Mouse (Mus musculus): ENCODE results near the gene Lzts3. TPM values are rescaled to one million over a fixed set of nuclear protein-coding genes. Genes with fewer than 3 reads are reported as not detected.

The Lzts3 gene
- polyA plus RNA-seq, 1 experiment from 2014 or later = 3.4 TPM

Other genes starting within 250 kb of the Lzts3 start
- gene Cpxm1, start 245.2 kb downstream of the Lzts3 start, polyA plus RNA-seq (2014; fragmentation: Nextera tagmentation; extraction: Ambion mirVana) = 13.0 and 15.3 TPM in 2 replicates
- gene Gm28372, start 237.6 kb downstream of the Lzts3 start, polyA plus RNA-seq (2014; fragmentation: Nextera tagmentation; extraction: Ambion mirVana) = 0.15 TPM in 1 of 2 replicates, not detected in the other
- not detected in 2 replicates for gene 1700020A23Rik, start 237.5 kb downstream of the Lzts3 start, polyA plus RNA-seq (2014; fragmentation: Nextera tagmentation; extraction: Ambion mirVana)
- gene Tmem239, start 236.3 kb downstream of the Lzts3 start, polyA plus RNA-seq (2014; fragmentation: Nextera tagmentation; extraction: Ambion mirVana) = not detected in 2 replicates
- 88.2 and 88.6 TPM in 2 replicates for gene Vps16, start 218.5 kb downstream of the Lzts3 start, polyA plus RNA-seq (2014; fragmentation: Nextera tagmentation; extraction: Ambion mirVana)
- 10.1 and 15.1 TPM in 2 replicates for gene Pced1a, start 218.1 kb downstream of the Lzts3 start, polyA plus RNA-seq (2014; fragmentation: Nextera tagmentation; extraction: Ambion mirVana)
- gene Ptpra, start 192.5 kb downstream of the Lzts3 start, polyA plus RNA-seq (2014; fragmentation: Nextera tagmentation; extraction: Ambion mirVana) = 119 and 156 TPM in 2 replicates
- gene Mrps26, start 79.1 kb downstream of the Lzts3 start, polyA plus RNA-seq (2014; fragmentation: Nextera tagmentation; extraction: Ambion mirVana) = 98.4 and 112 TPM in 2 replicates
- gene Oxt, start 66.6 kb downstream of the Lzts3 start, polyA plus RNA-seq (2014; fragmentation: Nextera tagmentation; extraction: Ambion mirVana) = 0.59 TPM in 1 of 2 replicates, not detected in the other
- gene Avp, start 60.2 kb downstream of the Lzts3 start, polyA plus RNA-seq (2014; fragmentation: Nextera tagmentation; extraction: Ambion mirVana) = 0.70 TPM in 1 of 2 replicates, not detected in the other
- 7.4 and 13.8 TPM in 2 replicates for gene Fastkd5, start 12.8 kb downstream of the Lzts3 start, polyA plus RNA-seq (2014; fragmentation: Nextera tagmentation; extraction: Ambion mirVana)
- gene Ubox5, start 12.8 kb downstream of the Lzts3 start, polyA plus RNA-seq (2014; fragmentation: Nextera tagmentation; extraction: Ambion mirVana) = 10.6 and 13.0 TPM in 2 replicates
- gene Ddrgk1, start 21.9 kb upstream of the Lzts3 start, polyA plus RNA-seq (2014; fragmentation: Nextera tagmentation; extraction: Ambion mirVana) = 50.5 and 56.1 TPM in 2 replicates
- 122 and 135 TPM in 2 replicates for gene Itpa, start 24.8 kb upstream of the Lzts3 start, polyA plus RNA-seq (2014; fragmentation: Nextera tagmentation; extraction: Ambion mirVana)
- 0.49 and 0.51 TPM in 2 replicates for gene Slc4a11, start 54.7 kb upstream of the Lzts3 start, polyA plus RNA-seq (2014; fragmentation: Nextera tagmentation; extraction: Ambion mirVana)